Mouse (Mus musculus) kidney, adult 2 months (tissue): ENCODE data around the gene Ankrd2. TPM values are rescaled to one million over a fixed set of nuclear protein-coding genes. Genes with fewer than 3 reads are reported as not detected.

Source experiments
- DNase-seq: peaks from one replicate; pipeline ENCODE4 v3.0.0; 2021
- H3K27ac ChIP-seq: fragments of 200-500 bp; 2 replicates; pipeline ENCODE4 v1.5.1; 2012; ENCODE audit warnings: low read depth, low read length, control low read depth, inconsistent platforms; ENCODE audit not compliant: insufficient read depth
- H3K27me3 ChIP-seq: fragments of 200-500 bp; replicated peaks from 2 replicates; pipeline ENCODE4 v1.6.1; 2012; ENCODE audit warnings: mild to moderate bottlenecking, moderate library complexity, low read length, inconsistent platforms; ENCODE audit not compliant: control insufficient read depth, insufficient read depth
- H3K36me3 ChIP-seq: fragments of 200-500 bp; 2 replicates; pipeline ENCODE4 v1.6.1; 2012; ENCODE audit warnings: mild to moderate bottlenecking, moderate library complexity, low read length, inconsistent platforms; ENCODE audit not compliant: control insufficient read depth, insufficient read depth
- H3K4me1 ChIP-seq: fragments of 200-500 bp; 2 replicates; pipeline ENCODE4 v1.6.1; 2011; ENCODE audit warnings: low read length; ENCODE audit not compliant: control insufficient read depth, insufficient read depth
- H3K4me3 ChIP-seq: fragments of 200-500 bp; 2 replicates; pipeline ENCODE4 v1.5.1; 2011; ENCODE audit warnings: mild to moderate bottlenecking, low read depth, low read length, control low read depth; ENCODE audit not compliant: insufficient read depth
- CTCF ChIP-seq: fragments of 200-500 bp; conservative IDR thresholded peaks from 2 replicates; pipeline ENCODE4 v1.5.1; 2011; ENCODE audit warnings: low read depth, mild to moderate bottlenecking, control low read depth, low read length, moderate library complexity, mixed read lengths; ENCODE audit not compliant: insufficient read depth, insufficient read length
- POLR2A ChIP-seq: fragments of 200-500 bp; IDR thresholded peaks from one replicate; pipeline ENCODE4 v1.6.1; 2011; ENCODE audit warnings: low read depth, low read length, control low read depth
- WGBS: fragments of 180-500 bp; shearing (Covaris S2); methylation state at CpG from one replicate; pipeline ENCODE4 v1.1.7; 2018; 5-methylcytosine and 5-hydroxymethylcytosine counted together
- polyA plus RNA-seq: library from polyadenylated mRNA; depleted of rRNA; stranded (reverse); fragments of >200 nt; gene quantifications from 2 replicates; pipeline ENCODE4 v1.2.3, GENCODE M21; 2012; rRNA removed

The Ankrd2 gene
- polyA plus RNA-seq = 0.14 and 2.2 TPM in 2 replicates

- H3K4me1 ChIP-seq = peaks cover 2% of the 10 kb centered on the region; the same call in 1 of the 2 replicates
- H3K4me3 ChIP-seq = no peak within 1 kb of the TSS
- 55% methylated on average over 19 of the region's 19 CpGs for WGBS
- no peak within 1 kb of the TSS for H3K27ac ChIP-seq
- TF ChIP-seq POLR2A (no peak), CTCF (peak; percentile 89)
- H3K36me3 ChIP-seq = peaks cover 2% of the 10 kb centered on the region; the same call in 1 of the 2 replicates
- no peaks in the 10 kb centered on the region for H3K27me3 ChIP-seq
- peak; percentile 96 for DNase-seq
Measured at GRCm38 (mm10) chr19:42035456-42036248, at the start of gene Ankrd2. Gene Ankrd2, plus strand, starts transcription at chr19:42036000.

GRCm38 (mm10) chr19:41987206-41987605 lies 48.6 kb upstream of the Ankrd2 start:
- H3K4me1 ChIP-seq = peaks cover 17% of the 10 kb centered on the region
- TF ChIP-seq POLR2A (no peak), CTCF (no peak)
- 61% methylated on average over 4 of the region's 4 CpGs for WGBS
- no peak overlapping the region for H3K4me3 ChIP-seq
- no peak overlapping the region for H3K27ac ChIP-seq
- H3K27me3 ChIP-seq = no peaks in the 10 kb centered on the region
- H3K36me3 ChIP-seq = no peaks in the 10 kb centered on the region
- no peak for DNase-seq

GRCm38 (mm10) chr19:41989810-41990209 lies 46.0 kb upstream of the Ankrd2 start:
- 74% methylated on average over 6 of the region's 6 CpGs for WGBS

GRCm38 (mm10) chr19:41991926-41992477 lies 43.8 kb upstream of the Ankrd2 start:
- Histone ChIP-seq H3K4me1 (peaks cover 27% of the 10 kb centered on the region), H3K27ac (peak overlapping the region; percentile 25), H3K36me3 (no peaks in the 10 kb centered on the region), H3K4me3 (no peak overlapping the region), H3K27me3 (no peaks in the 10 kb centered on the region)
- TF ChIP-seq CTCF = no peak
- no peak for DNase-seq
- 37% methylated on average over 6 of the region's 6 CpGs for WGBS

More at GRCm38 (mm10) chr19:41989810-41990209, 46.0 kb upstream of the Ankrd2 start:
- DNase-seq = no peak
- TF ChIP-seq CTCF (no peak), POLR2A (no peak)
- no peaks in the 10 kb centered on the region for H3K27me3 ChIP-seq
- H3K4me1 ChIP-seq = peaks cover 23% of the 10 kb centered on the region
- H3K4me3 ChIP-seq = no peak overlapping the region
- H3K27ac ChIP-seq = no peak overlapping the region
- H3K36me3 ChIP-seq = no peaks in the 10 kb centered on the region

GRCm38 (mm10) chr19:41992971-41993370 lies 42.8 kb upstream of the Ankrd2 start:
- DNase-seq = no peak
- WGBS = 51% methylated on average over 2 of the region's 2 CpGs
- TF ChIP-seq CTCF = no peak
- TF ChIP-seq POLR2A = no peak
- Histone ChIP-seq H3K27me3 (no peaks in the 10 kb centered on the region), H3K4me1 (peaks cover 27% of the 10 kb centered on the region), H3K36me3 (no peaks in the 10 kb centered on the region), H3K4me3 (no peak overlapping the region), H3K27ac (no peak overlapping the region)

- peak; percentile 94 for DNase-seq
- H3K4me3 ChIP-seq = no peak overlapping the region
- no peak overlapping the region for H3K27ac ChIP-seq
- peaks cover 24% of the 10 kb centered on the region for H3K4me1 ChIP-seq
- H3K27me3 ChIP-seq = no peaks in the 10 kb centered on the region
- H3K36me3 ChIP-seq = no peaks in the 10 kb centered on the region
- TF ChIP-seq CTCF (no peak), POLR2A (no peak)
- 15% methylated on average over 6 of the region's 6 CpGs for WGBS
Measured at GRCm38 (mm10) chr19:41993484-41993883, 42.3 kb upstream of the Ankrd2 start.

GRCm38 (mm10) chr19:41994023-41994422 lies 41.8 kb upstream of the Ankrd2 start:
- H3K36me3 ChIP-seq = no peaks in the 10 kb centered on the region
- 64% methylated on average over 7 of the region's 7 CpGs for WGBS
- no peak for DNase-seq
- peaks cover 23% of the 10 kb centered on the region for H3K4me1 ChIP-seq
- H3K27me3 ChIP-seq = no peaks in the 10 kb centered on the region
- no peak overlapping the region for H3K27ac ChIP-seq
- no peak overlapping the region for H3K4me3 ChIP-seq
- no peak for TF ChIP-seq POLR2A
- TF ChIP-seq CTCF = no peak
